Mouse (Mus musculus) left cerebral cortex, adult 18-20 months (tissue): ENCODE measurements around the gene Atrip. TPM values are rescaled to one million over a fixed set of nuclear protein-coding genes. Genes with fewer than 3 reads are reported as not detected.

Experiments used
- total RNA-seq, 2 experiments: library from RNA; stranded (reverse); gene quantifications; 2 replicates each; pipeline ENCODE4 v1.2.3; 2021

Atrip gene
- total RNA-seq, 2 experiments from 2014 or later: 25.3 to 29.7 TPM

Other genes starting within 250 kb of the Atrip start
- 10 to 100 TPM; 51.2 to 56.1 TPM for gene Celsr3, start 247.8 kb downstream of the Atrip start, total RNA-seq
- 10 to 100 TPM; 11.7 to 14.0 TPM for gene Slc26a6, start 220.8 kb downstream of the Atrip start, total RNA-seq
- gene Tmem89, start 159.5 kb downstream of the Atrip start, total RNA-seq: not detected
- gene Uqcrc1, start 137.5 kb downstream of the Atrip start, total RNA-seq: 100 to 1,000 TPM; 382 to 415 TPM
- 1 to 10 TPM; 3.1 to 3.4 TPM for gene Col7a1, start 120.5 kb downstream of the Atrip start, total RNA-seq
- not detected for gene Ucn2, start 88.1 kb downstream of the Atrip start, total RNA-seq
- gene Pfkfb4, start 82.3 kb downstream of the Atrip start, total RNA-seq: 10 to 100 TPM; 14.6 to 17.2 TPM
- gene Shisa5, start 35.6 kb downstream of the Atrip start, total RNA-seq: 10 to 100 TPM; 72.8 to 82.3 TPM
- gene Trex1, start 14.4 kb downstream of the Atrip start, total RNA-seq: 10 to 100 TPM; 13.4 to 13.7 TPM
- 1 to 10 TPM; 8.1 to 8.7 TPM for gene Ccdc51, start 8.4 kb upstream of the Atrip start, total RNA-seq
- 100 to 1,000 TPM; 308 to 319 TPM for gene Tma7, start 8.5 kb upstream of the Atrip start, total RNA-seq
- gene Plxnb1, start 21.3 kb upstream of the Atrip start, total RNA-seq: 10 to 100 TPM; 57.1 to 58.4 TPM
- not detected for gene Fbxw21, start 87.9 kb upstream of the Atrip start, total RNA-seq
- not detected for gene Fbxw13, start 121.9 kb upstream of the Atrip start, total RNA-seq
- gene Fbxw20, start 160.6 kb upstream of the Atrip start, total RNA-seq: not detected
- not detected for gene Fbxw14, start 213.6 kb upstream of the Atrip start, total RNA-seq